Mouse (Mus musculus) adrenal gland, adult 8-10 months (tissue): ENCODE results near the gene Mpp3. TPM values are rescaled to one million over a fixed set of nuclear protein-coding genes. Genes with fewer than 3 reads are reported as not detected.
A peak's percentile ranks its signal among the peaks of the same experiment; 100 is the strongest.

Experiments used
- DNase-seq: peaks from one replicate; pipeline ENCODE4 v3.0.0; 2022
- total RNA-seq, 4 experiments: library from RNA; stranded (reverse); gene quantifications; 2 replicates each; pipeline ENCODE4 v1.2.4; 2022

Mpp3 gene
- total RNA-seq, 4 experiments from 2014 or later = 14.5 to 75.4 (median 38.7) TPM

- DNase-seq = no peak
Observed at GRCm38 (mm10) chr11:101974181-101974580, 54.1 kb downstream of the Mpp3 start.

GRCm38 (mm10) chr11:101973496-101973895 is 54.8 kb downstream of the Mpp3 start:
- no peak for DNase-seq

- DNase-seq = no peak
Observed at GRCm38 (mm10) chr11:101972651-101973050, 55.6 kb downstream of the Mpp3 start.

GRCm38 (mm10) chr11:101972097-101972496 is 56.2 kb downstream of the Mpp3 start:
- no peak for DNase-seq

- DNase-seq = no peak
Observed at GRCm38 (mm10) chr11:101971410-101971809, 56.9 kb downstream of the Mpp3 start.

- no peak for DNase-seq
Observed at GRCm38 (mm10) chr11:101969835-101970234, 58.4 kb downstream of the Mpp3 start.

- DNase-seq = peak; percentile 67
Observed at GRCm38 (mm10) chr11:101968791-101969190, 59.5 kb downstream of the Mpp3 start.

GRCm38 (mm10) chr11:101968311-101968710 is 60.0 kb downstream of the Mpp3 start:
- no peak for DNase-seq

- no peak for DNase-seq
Observed at GRCm38 (mm10) chr11:101966965-101967614, 61.2 kb downstream of the Mpp3 start, which contains the start of gene Sost. Sost (minus strand) TSS chr11:101967015.

GRCm38 (mm10) chr11:101965553-101965952 is 62.7 kb downstream of the Mpp3 start:
- DNase-seq = no peak

GRCm38 (mm10) chr11:101964647-101965046 is 63.6 kb downstream of the Mpp3 start:
- no peak for DNase-seq

GRCm38 (mm10) chr11:101963473-101964291 is 64.6 kb downstream of the Mpp3 start:
- DNase-seq = no peak

GRCm38 (mm10) chr11:101963043-101963442 is 65.2 kb downstream of the Mpp3 start:
- DNase-seq = no peak

- no peak for DNase-seq
Observed at GRCm38 (mm10) chr11:101957476-101957875, 70.8 kb downstream of the Mpp3 start.

GRCm38 (mm10) chr11:101953441-101953840 is 74.8 kb downstream of the Mpp3 start:
- DNase-seq = no peak

- peak; percentile 36 for DNase-seq
Observed at GRCm38 (mm10) chr11:101952541-101953341, 75.5 kb downstream of the Mpp3 start.

- DNase-seq = no peak
Observed at GRCm38 (mm10) chr11:101950021-101950420, 78.2 kb downstream of the Mpp3 start.

Other genes starting within 250 kb of the Mpp3 start
- gene Etv4, start 243.1 kb downstream of the Mpp3 start, total RNA-seq = 1 to 10 TPM in 3 of 4 experiments, under 1 TPM in 1; 0.80 to 1.9 (median 1.4) TPM
- gene Meox1, start 134.1 kb downstream of the Mpp3 start, total RNA-seq = 1 to 10 TPM; 1.9 to 6.5 (median 4.1) TPM
- not detected for gene Sost, start 61.4 kb downstream of the Mpp3 start, total RNA-seq
- not detected for gene Cfap97d1, start 44.2 kb downstream of the Mpp3 start, total RNA-seq
- gene Dusp3, start 41.4 kb downstream of the Mpp3 start, total RNA-seq = 100 to 1,000 TPM; 110 to 201 (median 145) TPM
- gene Cd300lg, start 13.0 kb upstream of the Mpp3 start, total RNA-seq = 10 to 100 TPM; 40.5 to 84.1 (median 56.3) TPM
- 10 to 100 TPM; 12.6 to 29.0 (median 15.2) TPM for gene Mpp2, start 60.1 kb upstream of the Mpp3 start, total RNA-seq
- gene Ppy, start 72.9 kb upstream of the Mpp3 start, total RNA-seq = not detected
- not detected for gene Pyy, start 79.4 kb upstream of the Mpp3 start, total RNA-seq
- gene Nags, start 117.1 kb upstream of the Mpp3 start, total RNA-seq = 1 to 10 TPM in 2 of 4 experiments, under 1 TPM in 2; 0.20 to 3.0 (median 1.6) TPM
- gene Tmem101, start 127.9 kb upstream of the Mpp3 start, total RNA-seq = 10 to 100 TPM; 18.0 to 21.8 (median 19.7) TPM
- gene Lsm12, start 156.8 kb upstream of the Mpp3 start, total RNA-seq = 10 to 100 TPM; 67.2 to 86.9 (median 81.0) TPM
- gene G6pc3, start 161.2 kb upstream of the Mpp3 start, total RNA-seq = 100 to 1,000 TPM; 143 to 173 (median 158) TPM
- 100 to 1,000 TPM; 100 to 175 (median 132) TPM for gene Hdac5, start 201.7 kb upstream of the Mpp3 start, total RNA-seq
- under 1 TPM; 0.41 to 0.83 (median 0.56) TPM for gene BC030867, start 220.4 kb upstream of the Mpp3 start, total RNA-seq
- gene Asb16, start 240.3 kb upstream of the Mpp3 start, total RNA-seq = 1 to 10 TPM in 2 of 4 experiments, under 1 TPM in 2; 0.20 to 1.2 (median 0.78) TPM